Mouse (Mus musculus): ENCODE measurements around the gene Sox21.

Gene Sox21

GRCm38 (mm10) chr14:118236886-118237289 lies at the start of gene Sox21:
TSS of gene Sox21 (minus strand) at chr14:118237030.
- no peak for DNase-seq (ENCODE audit: low read depth, low spot score)

GRCm38 (mm10) chr14:118286096-118286495 lies 49.3 kb upstream of the Sox21 start:
- DNase-seq (ENCODE audit: low read depth, low spot score) = no peak

- DNase-seq (ENCODE audit: low read depth, low spot score) = no peak
These were observed 46.1 kb upstream of the Sox21 start for GRCm38 (mm10) chr14:118282917-118283316.

GRCm38 (mm10) chr14:118282272-118282671 lies 45.4 kb upstream of the Sox21 start:
- no peak for DNase-seq (ENCODE audit: low read depth, low spot score)

GRCm38 (mm10) chr14:118277704-118278498 lies 41.1 kb upstream of the Sox21 start:
- no peak for DNase-seq (ENCODE audit: low read depth, low spot score)

- no peak for DNase-seq (ENCODE audit: low read depth, low spot score)
These were observed 36.0 kb upstream of the Sox21 start for GRCm38 (mm10) chr14:118272594-118273555.

- DNase-seq (ENCODE audit: low read depth, low spot score) = no peak
These were observed 32.0 kb upstream of the Sox21 start for GRCm38 (mm10) chr14:118268849-118269248.

- DNase-seq (ENCODE audit: low read depth, low spot score) = no peak
These were observed 29.8 kb upstream of the Sox21 start, which contains the start of gene Gm9376 for GRCm38 (mm10) chr14:118266660-118267059. TSS of gene Gm9376 (plus strand) at chr14:118266960.

GRCm38 (mm10) chr14:118253381-118253780 lies 16.6 kb upstream of the Sox21 start:
- no peak for DNase-seq (ENCODE audit: low read depth, low spot score)

GRCm38 (mm10) chr14:118241416-118241815 lies 4.6 kb upstream of the Sox21 start:
- no peak for DNase-seq (ENCODE audit: low read depth, low spot score)

- no peak for DNase-seq (ENCODE audit: low read depth, low spot score)
These were observed 2.5 kb upstream of the Sox21 start for GRCm38 (mm10) chr14:118239351-118239750.

GRCm38 (mm10) chr14:118237786-118238185 lies 956 bp upstream of the Sox21 start:
- no peak for DNase-seq (ENCODE audit: low read depth, low spot score)

- DNase-seq (ENCODE audit: low read depth, low spot score) = no peak
These were observed 601 bp downstream of the Sox21 start for GRCm38 (mm10) chr14:118235973-118236885.

- DNase-seq (ENCODE audit: low read depth, low spot score) = no peak
These were observed 1.4 kb downstream of the Sox21 start for GRCm38 (mm10) chr14:118235361-118235972.

GRCm38 (mm10) chr14:118234541-118235210 lies 2.2 kb downstream of the Sox21 start:
- DNase-seq (ENCODE audit: low read depth, low spot score) = no peak

GRCm38 (mm10) chr14:118233786-118234540 lies 2.9 kb downstream of the Sox21 start:
- DNase-seq (ENCODE audit: low read depth, low spot score) = no peak

- no peak for DNase-seq (ENCODE audit: low read depth, low spot score)
These were observed 4.4 kb downstream of the Sox21 start for GRCm38 (mm10) chr14:118232381-118232970.

- DNase-seq (ENCODE audit: low read depth, low spot score) = no peak
These were observed 10.2 kb downstream of the Sox21 start for GRCm38 (mm10) chr14:118226471-118227155.

- DNase-seq (ENCODE audit: low read depth, low spot score) = no peak
These were observed 10.9 kb downstream of the Sox21 start for GRCm38 (mm10) chr14:118225911-118226310.

All from brain, embryonic 18.5 days (tissue).